Mouse (Mus musculus) forebrain, embryonic 10.5 days (tissue): ENCODE results near the gene Mmp20. TPM values are rescaled to one million over a fixed set of nuclear protein-coding genes. Genes with fewer than 3 reads are reported as not detected.

Source experiments
- DNase-seq: peaks from one replicate; pipeline ENCODE4 v3.0.0-alpha.2; 2017; ENCODE audit warnings: low spot score; ENCODE audit errors: extremely low spot score
- H3K27ac ChIP-seq: fragments of 300-500 bp; sonication (generic); 2 replicates; pipeline ENCODE4 v1.5.1; 2016; ENCODE audit warnings: mild to moderate bottlenecking
- H3K27me3 ChIP-seq: fragments of 300-500 bp; sonication (generic); 2 replicates; pipeline ENCODE4 v1.6.1; 2016; ENCODE audit warnings: mild to moderate bottlenecking; ENCODE audit not compliant: poor library complexity, severe bottlenecking
- H3K36me3 ChIP-seq: fragments of 300-500 bp; sonication (generic); replicated peaks from 2 replicates; pipeline ENCODE4 v1.6.1; 2016; ENCODE audit warnings: mild to moderate bottlenecking, moderate library complexity
- H3K4me1 ChIP-seq: fragments of 300-500 bp; sonication (generic); 2 replicates; pipeline ENCODE4 v1.6.1; 2016
- H3K4me3 ChIP-seq: fragments of 300-500 bp; sonication (generic); 2 replicates; pipeline ENCODE4 v1.5.1; 2016; ENCODE audit warnings: mild to moderate bottlenecking, moderate library complexity
- H3K9me3 ChIP-seq: fragments of 300-500 bp; sonication (generic); 2 replicates; pipeline ENCODE4 v1.6.1; 2016; ENCODE audit warnings: mild to moderate bottlenecking, moderate library complexity
- WGBS: fragments of 180-500 bp; shearing (Covaris S2); methylation state at CpG from one replicate; pipeline ENCODE4 v1.1.7; 2016; 5-methylcytosine and 5-hydroxymethylcytosine counted together
- polyA plus RNA-seq: library from polyadenylated mRNA; unstranded; fragments of >200 nt; fragmentation: Nextera tagmentation; extraction: Ambion mirVana; gene quantifications from 2 replicates; pipeline ENCODE4 v1.2.1, GENCODE M21; 2016

Gene Mmp20
- polyA plus RNA-seq, 1 experiment from 2014 or later, result not detected

GRCm38 (mm10) chr9:7711196-7711595 is 83.2 kb downstream of the Mmp20 start:
- Histone ChIP-seq H3K4me1 (no peaks in the 10 kb centered on the region), H3K4me3 (no peak overlapping the region), H3K27ac (no peak overlapping the region), H3K36me3 (no peaks in the 10 kb centered on the region), H3K9me3 (no peaks in the 10 kb centered on the region), H3K27me3 (no peaks in the 10 kb centered on the region)
- DNase-seq, result no peak
- WGBS, result 82% methylated on average over 4 of the region's 4 CpGs

GRCm38 (mm10) chr9:7714062-7714907 is 86.3 kb downstream of the Mmp20 start:
- DNase-seq, result no peak

GRCm38 (mm10) chr9:7714908-7715175 is 86.8 kb downstream of the Mmp20 start:
- Histone ChIP-seq H3K9me3 (no peaks in the 10 kb centered on the region), H3K4me3 (no peak overlapping the region), H3K27me3 (no peaks in the 10 kb centered on the region), H3K36me3 (no peaks in the 10 kb centered on the region), H3K4me1 (no peaks in the 10 kb centered on the region), H3K27ac (no peak overlapping the region)
- DNase-seq, result no peak
- WGBS, result 75% methylated on average over 2 of the region's 2 CpGs

More at GRCm38 (mm10) chr9:7714062-7714907, 86.3 kb downstream of the Mmp20 start:
- no peaks in the 10 kb centered on the region for H3K27me3 ChIP-seq
- H3K27ac ChIP-seq, result no peak overlapping the region
- no peak overlapping the region for H3K4me3 ChIP-seq
- no peaks in the 10 kb centered on the region for H3K4me1 ChIP-seq
- H3K36me3 ChIP-seq, result no peaks in the 10 kb centered on the region
- no peaks in the 10 kb centered on the region for H3K9me3 ChIP-seq
- 46% methylated on average over 4 of the region's 4 CpGs for WGBS

GRCm38 (mm10) chr9:7721543-7721942 is 93.5 kb downstream of the Mmp20 start:
- no peak for DNase-seq

More at GRCm38 (mm10) chr9:7721543-7721942, 93.5 kb downstream of the Mmp20 start:
- Histone ChIP-seq H3K4me1 (no peaks in the 10 kb centered on the region), H3K9me3 (no peaks in the 10 kb centered on the region), H3K4me3 (no peak overlapping the region), H3K27ac (no peak overlapping the region), H3K27me3 (no peaks in the 10 kb centered on the region), H3K36me3 (no peaks in the 10 kb centered on the region)
- WGBS, result 96% methylated on average over 1 of the region's 1 CpGs

Other genes with a start within 250 kb of the Mmp20 start
- gene Mmp1b, start 240.2 kb upstream of the Mmp20 start, polyA plus RNA-seq, result not detected in 2 replicates
- gene Mmp3, start 182.4 kb upstream of the Mmp20 start, polyA plus RNA-seq, result not detected in 2 replicates
- not detected in 2 replicates for gene Mmp10, start 125.9 kb upstream of the Mmp20 start, polyA plus RNA-seq
- 0.15 TPM in 1 of 2 replicates, not detected in the other for gene Mmp8, start 69.8 kb upstream of the Mmp20 start, polyA plus RNA-seq
- not detected in 2 replicates for gene Mmp27, start 56.8 kb upstream of the Mmp20 start, polyA plus RNA-seq
- gene Mmp7, start 63.9 kb downstream of the Mmp20 start, polyA plus RNA-seq, result not detected in 2 replicates
- 104 and 115 TPM in 2 replicates for gene Tmem123, start 135.8 kb downstream of the Mmp20 start, polyA plus RNA-seq
- 34.0 and 37.2 TPM in 2 replicates for gene Birc2, start 208.8 kb downstream of the Mmp20 start, polyA plus RNA-seq
- gene Birc3, start 245.0 kb downstream of the Mmp20 start, polyA plus RNA-seq, result 3.7 TPM in 2 replicates